Mouse (Mus musculus) gastrocnemius, postnatal 4 days (tissue): ENCODE measurements around the gene Drp2. TPM values are rescaled to one million over a fixed set of nuclear protein-coding genes. Genes with fewer than 3 reads are reported as not detected.

Source experiments
- total RNA-seq, 2 experiments: library from RNA; stranded (reverse); gene quantifications; 2 replicates each; pipeline ENCODE4 v1.2.3; 2021

The Drp2 gene
- total RNA-seq, 2 experiments from 2014 or later, result 12.6 to 17.3 TPM

Other genes with a start within 250 kb of the Drp2 start
- gene Xkrx, start 242.5 kb upstream of the Drp2 start, total RNA-seq, result 1 to 10 TPM in 1 of 2 experiments, under 1 TPM in 1; 0.69 to 1.5 TPM
- not detected for gene Arl13a, start 217.1 kb upstream of the Drp2 start, total RNA-seq
- gene Nox1, start 182.6 kb upstream of the Drp2 start, total RNA-seq, result under 1 TPM; 0.41 to 0.71 TPM
- 10 to 100 TPM; 10.4 to 14.3 TPM for gene Trmt2b, start 127.6 kb upstream of the Drp2 start, total RNA-seq
- gene Tmem35a, start 109.3 kb upstream of the Drp2 start, total RNA-seq, result 1 to 10 TPM; 2.0 to 2.5 TPM
- gene Cenpi, start 96.5 kb upstream of the Drp2 start, total RNA-seq, result 1 to 10 TPM; 5.9 to 7.6 TPM
- gene Taf7l, start 71.9 kb downstream of the Drp2 start, total RNA-seq, result not detected
- 10 to 100 TPM; 17.1 to 18.1 TPM for gene Timm8a1, start 137.3 kb downstream of the Drp2 start, total RNA-seq
- gene Btk, start 179.0 kb downstream of the Drp2 start, total RNA-seq, result 1 to 10 TPM; 1.6 to 2.0 TPM
- gene Rpl36a, start 181.1 kb downstream of the Drp2 start, total RNA-seq, result 100 to 1,000 TPM; 345 to 347 TPM
- gene Gla, start 196.6 kb downstream of the Drp2 start, total RNA-seq, result 1 to 10 TPM; 2.4 to 2.9 TPM
- gene Hnrnph2, start 196.6 kb downstream of the Drp2 start, total RNA-seq, result 10 to 100 TPM; 75.2 to 82.0 TPM